Mouse (Mus musculus) embryonic facial prominence, embryonic 11.5 days (tissue): ENCODE results near the gene Oxct1. TPM values are rescaled to one million over a fixed set of nuclear protein-coding genes. Genes with fewer than 3 reads are reported as not detected.

Source experiments
- ATAC-seq: fragments of 200-750 bp; cut with Nextera tagmentation; replicated peaks from 2 replicates; pipeline ENCODE4 v1.8.0; 2017; ENCODE audit warnings: low read depth; ENCODE audit not compliant: insufficient number of reproducible peaks, low FRiP score, low TSS enrichment
- DNase-seq: peaks from one replicate; pipeline ENCODE4 v3.0.0-alpha.2; 2015; ENCODE audit warnings: low spot score
- H3K27ac ChIP-seq: fragments of 300-500 bp; sonication (generic); replicated peaks from 2 replicates; pipeline ENCODE4 v1.5.1; 2014; ENCODE audit warnings: mild to moderate bottlenecking, low read depth, low read length, control low read depth
- H3K27me3 ChIP-seq: fragments of 300-500 bp; sonication (generic); 2 replicates; pipeline ENCODE4 v1.6.1; 2014; ENCODE audit warnings: mild to moderate bottlenecking, low read length, moderate library complexity, mixed read lengths; ENCODE audit not compliant: control insufficient read depth, insufficient read depth
- H3K36me3 ChIP-seq: fragments of 300-500 bp; sonication (generic); replicated peaks from 2 replicates; pipeline ENCODE4 v1.6.1; 2014; ENCODE audit warnings: low read depth, mild to moderate bottlenecking, low read length, moderate library complexity, mixed read lengths; ENCODE audit not compliant: control insufficient read depth, insufficient read depth
- H3K4me1 ChIP-seq: fragments of 300-500 bp; sonication (generic); 2 replicates; pipeline ENCODE4 v1.6.1; 2014; ENCODE audit warnings: low read length, mixed read lengths; ENCODE audit not compliant: control insufficient read depth, insufficient read depth
- H3K4me2 ChIP-seq: fragments of 300-500 bp; sonication (generic); 2 replicates; pipeline ENCODE4 v1.6.1; 2014; ENCODE audit warnings: low read depth, mild to moderate bottlenecking, control low read depth, low read length, moderate library complexity
- H3K4me3 ChIP-seq: fragments of 300-500 bp; sonication (generic); 2 replicates; pipeline ENCODE4 v1.5.1; 2014; ENCODE audit warnings: low read depth, low read length, control low read depth
- H3K9ac ChIP-seq: fragments of 300-500 bp; sonication (generic); replicated peaks from 2 replicates; pipeline ENCODE4 v1.6.1; 2014; ENCODE audit warnings: mild to moderate bottlenecking, control low read depth, low read length
- H3K9me3 ChIP-seq: fragments of 300-500 bp; sonication (generic); replicated peaks from 2 replicates; pipeline ENCODE4 v1.6.1; 2016; ENCODE audit warnings: mild to moderate bottlenecking, low read length, inconsistent platforms, mixed read lengths; ENCODE audit not compliant: control insufficient read depth
- WGBS: fragments of 180-500 bp; shearing (Covaris S2); extraction: QIAGEN DNeasy Blood & Tissue Kit; methylation state at CpG from one replicate; pipeline ENCODE4 v1.1.7; 2014; 5-methylcytosine and 5-hydroxymethylcytosine counted together
- polyA plus RNA-seq: library from polyadenylated mRNA; unstranded; fragments of >200 nt; fragmentation: Nextera tagmentation; extraction: Ambion mirVana; gene quantifications from 2 replicates; pipeline ENCODE4 v1.2.1, GENCODE M21; 2014

Oxct1 gene
- 191 and 215 TPM in 2 replicates for polyA plus RNA-seq

GRCm38 (mm10) chr15:4026231-4026773 lies at the start of gene Oxct1:
Oxct1 (plus strand) TSS chr15:4026383.
- WGBS = under 1% methylated on average over 45 of the region's 45 CpGs
- DNase-seq = peak; percentile 91
- no peaks in the 10 kb centered on the region for H3K4me1 ChIP-seq

GRCm38 (mm10) chr15:3978279-3978678 lies 47.9 kb upstream of the Oxct1 start:
- WGBS = 84% methylated on average over 2 of the region's 2 CpGs

More at GRCm38 (mm10) chr15:4026231-4026773, at the start of gene Oxct1:
- no peaks in the 10 kb centered on the region for H3K36me3 ChIP-seq
- H3K4me2 ChIP-seq = peak within 1 kb of the TSS; percentile 73
- H3K27me3 ChIP-seq = no peaks in the 10 kb centered on the region
- peak within 1 kb of the TSS; percentile 77 for H3K4me3 ChIP-seq
- H3K9me3 ChIP-seq = no peaks in the 10 kb centered on the region
- peak within 1 kb of the TSS; percentile 86 for H3K9ac ChIP-seq
- H3K27ac ChIP-seq = peak within 1 kb of the TSS; percentile 92
- ATAC-seq = peak; percentile 96

GRCm38 (mm10) chr15:3979061-3979848 lies 46.9 kb upstream of the Oxct1 start, which contains the start of gene Fbxo4:
Fbxo4 (minus strand) TSS chr15:3979573.
- peak; percentile 98 for ATAC-seq
- Histone ChIP-seq H3K27me3 (no peaks in the 10 kb centered on the region), H3K9me3 (no peaks in the 10 kb centered on the region), H3K4me2 (peak within 1 kb of the TSS; percentile 78), H3K36me3 (no peaks in the 10 kb centered on the region), H3K4me3 (peak within 1 kb of the TSS; percentile 67), H3K9ac (peak within 1 kb of the TSS; percentile 94), H3K4me1 (no peaks in the 10 kb centered on the region), H3K27ac (peak within 1 kb of the TSS; percentile 78)
- DNase-seq = peak; percentile 68
- 2% methylated on average over 50 of the region's 61 CpGs for WGBS

More at GRCm38 (mm10) chr15:3978279-3978678, 47.9 kb upstream of the Oxct1 start:
- H3K9me3 ChIP-seq = no peaks in the 10 kb centered on the region
- DNase-seq (no peak), ATAC-seq (no peak)
- H3K27me3 ChIP-seq = no peaks in the 10 kb centered on the region
- H3K4me1 ChIP-seq = no peaks in the 10 kb centered on the region
- no peak overlapping the region for H3K27ac ChIP-seq
- H3K36me3 ChIP-seq = no peaks in the 10 kb centered on the region
- no peak overlapping the region for H3K9ac ChIP-seq
- no peak overlapping the region for H3K4me2 ChIP-seq
- H3K4me3 ChIP-seq = no peak overlapping the region

- Histone ChIP-seq H3K9me3 (no peaks in the 10 kb centered on the region), H3K27ac (peak overlapping the region; percentile 78), H3K27me3 (no peaks in the 10 kb centered on the region), H3K4me2 (peak overlapping the region; percentile 78), H3K4me1 (no peaks in the 10 kb centered on the region), H3K9ac (peak overlapping the region; percentile 94), H3K4me3 (no peak overlapping the region; the same call in 1 of the 2 replicates), H3K36me3 (no peaks in the 10 kb centered on the region)
- ATAC-seq = 0 out of 2 replicates have a peak, but pooled peaks have one; percentile 3
- WGBS = 88% methylated on average over 3 of the region's 3 CpGs
- DNase-seq = no peak
Measured at GRCm38 (mm10) chr15:3979871-3980270, 46.3 kb upstream of the Oxct1 start.

- no peak overlapping the region for H3K9ac ChIP-seq
- H3K4me1 ChIP-seq = no peaks in the 10 kb centered on the region
- no peak for ATAC-seq
- H3K4me2 ChIP-seq = no peak overlapping the region
- H3K27ac ChIP-seq = no peak overlapping the region
- no peaks in the 10 kb centered on the region for H3K27me3 ChIP-seq
- DNase-seq = no peak
- no peak overlapping the region for H3K4me3 ChIP-seq
- 96% methylated on average over 5 of the region's 5 CpGs for WGBS
- no peaks in the 10 kb centered on the region for H3K36me3 ChIP-seq
- no peaks in the 10 kb centered on the region for H3K9me3 ChIP-seq
Measured at GRCm38 (mm10) chr15:3982732-3983131, 43.5 kb upstream of the Oxct1 start.

GRCm38 (mm10) chr15:3984876-3985275 lies 41.3 kb upstream of the Oxct1 start:
- no peak overlapping the region for H3K9ac ChIP-seq
- no peak for ATAC-seq
- H3K36me3 ChIP-seq = no peaks in the 10 kb centered on the region; the same call in 1 of the 2 replicates
- H3K4me1 ChIP-seq = no peaks in the 10 kb centered on the region
- H3K4me2 ChIP-seq = no peak overlapping the region
- WGBS = 85% methylated on average over 2 of the region's 2 CpGs
- no peaks in the 10 kb centered on the region for H3K9me3 ChIP-seq
- H3K27me3 ChIP-seq = no peaks in the 10 kb centered on the region
- H3K27ac ChIP-seq = no peak overlapping the region
- no peak overlapping the region for H3K4me3 ChIP-seq
- DNase-seq = no peak

- ATAC-seq (no peak), DNase-seq (peak; percentile 51)
- H3K27ac ChIP-seq = no peak overlapping the region
- H3K4me2 ChIP-seq = no peak overlapping the region
- H3K4me3 ChIP-seq = no peak overlapping the region
- WGBS = 59% methylated on average over 2 of the region's 2 CpGs
- H3K4me1 ChIP-seq = no peaks in the 10 kb centered on the region
- no peaks in the 10 kb centered on the region; the same call in 1 of the 2 replicates for H3K36me3 ChIP-seq
- no peak overlapping the region for H3K9ac ChIP-seq
- H3K27me3 ChIP-seq = no peaks in the 10 kb centered on the region
- H3K9me3 ChIP-seq = no peaks in the 10 kb centered on the region
Measured at GRCm38 (mm10) chr15:3987981-3988380, 38.2 kb upstream of the Oxct1 start.
